Mouse (Mus musculus): ENCODE data around the gene Ikzf1. TPM values are rescaled to one million over a fixed set of nuclear protein-coding genes. Genes with fewer than 3 reads are reported as not detected.
A peak's percentile ranks its signal among the peaks of the same experiment; 100 is the strongest.

Ikzf1 gene
- total and polyA plus RNA-seq, 3 experiments = 60.5 to 214 (median 143) TPM

DNA sequence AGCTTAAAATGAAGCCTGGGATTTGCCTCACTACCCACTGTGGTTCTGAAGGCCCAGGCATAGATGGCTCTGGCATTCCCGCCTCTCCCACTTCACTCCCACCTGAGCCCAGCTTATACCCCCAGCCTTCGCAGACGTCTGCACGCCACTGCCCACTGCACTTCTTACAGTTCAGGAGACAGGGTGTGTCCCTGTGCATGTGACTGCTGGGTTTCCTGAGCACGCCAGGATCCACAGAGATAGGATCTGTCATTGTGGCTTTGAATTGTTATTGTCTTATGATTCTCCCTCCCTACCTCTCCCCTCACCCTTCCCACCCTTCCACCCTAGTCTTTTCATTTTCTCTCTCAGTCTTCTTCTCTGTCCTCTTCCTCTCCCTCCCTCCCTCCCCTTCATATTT is 34.9 kb downstream of the Ikzf1 start:
- Histone ChIP-seq H3K36me3 (replicated peaks) (peaks cover 92% of the 10 kb centered on the region), H3K27me3 (ENCODE audit: insufficient read depth, low read length) (no peaks in the 10 kb centered on the region), H3K4me3 (ENCODE audit: low read depth, low read length) (peak overlapping the region; percentile 60; the same call in 1 of the 2 replicates), H3K9me3 (replicated peaks) (no peaks in the 10 kb centered on the region), H3K4me1 (ENCODE audit: insufficient read depth, low read depth, low read length) (peaks cover 92% of the 10 kb centered on the region)
- ATAC-seq (ENCODE audit: extremely low read depth, insufficient number of reproducible peaks, low FRiP score, poor library complexity, severe bottlenecking) = peak; percentile 92
- DNase-seq (ENCODE audit: low spot score) = peak; percentile 34
- TF ChIP-seq GATA1 (IDR thresholded peaks at IDR 0.05; ENCODE audit: borderline replicate concordance, low read length) (no peak), TAL1 (conservative IDR thresholded peaks at IDR 0.05; ENCODE audit: low read depth, low read length) (no peak), CTCF (IDR thresholded peaks at IDR 0.05; ENCODE audit: low read depth, low read length) (no peak), GATA2 (IDR thresholded peaks at IDR 0.05; ENCODE audit: borderline replicate concordance, low read depth, low read length) (no peak), POLR2AphosphoS5 (IDR thresholded peaks at IDR 0.05; ENCODE audit: insufficient replicate concordance, low read depth, low read length) (no peak)

DNA sequence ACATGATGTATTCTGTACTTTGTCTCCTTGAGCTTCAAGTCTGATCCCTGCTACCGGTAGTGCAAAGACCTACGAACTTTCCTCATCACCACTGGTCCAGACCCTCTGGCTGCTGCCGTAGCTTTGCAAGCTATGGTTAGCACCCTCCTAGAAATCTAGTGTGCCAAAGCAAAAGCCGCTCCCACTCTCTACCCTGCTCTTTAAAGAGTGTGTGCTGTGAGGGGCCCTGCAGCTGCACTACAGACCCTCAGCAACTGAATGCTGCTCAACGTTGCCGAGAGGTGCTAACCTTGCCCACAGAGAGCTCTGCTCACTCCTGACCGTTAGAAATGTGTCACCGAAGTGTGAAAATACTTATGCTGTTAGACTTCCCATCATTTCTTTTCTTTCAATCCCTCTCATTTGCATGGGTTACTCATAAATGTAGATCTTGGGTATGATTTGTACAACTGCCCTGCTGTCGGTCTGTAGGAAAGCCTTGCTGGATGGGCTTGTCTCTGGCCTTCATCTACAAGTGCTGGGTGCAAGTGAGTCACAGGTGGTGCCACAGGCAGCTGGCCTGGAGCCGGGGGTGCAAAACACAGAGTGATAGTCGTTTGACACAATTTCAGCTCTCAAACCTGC is 40.6 kb downstream of the Ikzf1 start:
- no peak for TF ChIP-seq GATA2 (IDR thresholded peaks at IDR 0.05; ENCODE audit: borderline replicate concordance, low read depth, low read length)
- TF ChIP-seq GATA1 (IDR thresholded peaks at IDR 0.05; ENCODE audit: borderline replicate concordance, low read length) = no peak
- no peak for TF ChIP-seq CTCF (IDR thresholded peaks at IDR 0.05; ENCODE audit: low read depth, low read length)
- no peak for TF ChIP-seq TAL1 (conservative IDR thresholded peaks at IDR 0.05; ENCODE audit: low read depth, low read length)
- TF ChIP-seq POLR2AphosphoS5 (IDR thresholded peaks at IDR 0.05; ENCODE audit: insufficient replicate concordance, low read depth, low read length) = no peak
- DNase-seq (ENCODE audit: low spot score) (no peak), ATAC-seq (ENCODE audit: extremely low read depth, insufficient number of reproducible peaks, low FRiP score, poor library complexity, severe bottlenecking) (no peak)
- Histone ChIP-seq H3K36me3 (replicated peaks) (peaks cover 89% of the 10 kb centered on the region), H3K4me3 (ENCODE audit: low read depth, low read length) (peak overlapping the region; percentile 36; the same call in 1 of the 2 replicates), H3K9me3 (replicated peaks) (no peaks in the 10 kb centered on the region), H3K4me1 (ENCODE audit: insufficient read depth, low read depth, low read length) (peaks cover 92% of the 10 kb centered on the region), H3K27me3 (ENCODE audit: insufficient read depth, low read length) (no peaks in the 10 kb centered on the region)

DNA sequence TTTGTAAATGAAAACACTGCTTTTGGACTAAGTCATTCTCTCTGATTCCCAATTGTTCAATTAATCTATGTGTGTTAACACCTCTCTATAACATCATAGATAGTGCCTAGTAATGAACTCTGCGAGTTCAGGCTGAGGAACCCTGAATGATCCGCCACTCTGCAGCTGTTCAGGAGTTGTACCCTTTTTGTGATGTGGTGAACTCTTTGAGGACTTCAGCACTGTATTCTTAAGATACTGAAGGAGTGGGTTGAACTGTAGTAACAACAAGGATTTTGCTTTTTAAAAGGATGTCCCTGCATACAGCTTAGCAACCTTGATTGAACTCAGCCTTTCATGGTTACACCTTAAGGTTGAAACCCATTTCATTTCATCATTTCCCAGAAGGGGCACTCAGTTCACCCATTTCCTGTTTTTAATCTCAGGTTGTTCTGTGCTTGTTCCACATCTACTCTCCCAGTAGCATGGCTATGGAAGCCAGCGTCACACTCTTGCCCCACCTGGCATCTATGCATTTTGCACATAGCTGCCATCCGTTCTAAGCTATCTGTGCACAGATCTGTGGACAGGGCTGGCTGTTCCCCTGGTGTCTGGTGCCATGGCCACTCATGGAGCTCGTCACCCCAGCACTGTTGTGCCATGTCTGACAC is 41.2 kb downstream of the Ikzf1 start:
- no peak for TF ChIP-seq GATA2 (IDR thresholded peaks at IDR 0.05; ENCODE audit: borderline replicate concordance, low read depth, low read length)
- no peak for TF ChIP-seq GATA1 (IDR thresholded peaks at IDR 0.05; ENCODE audit: borderline replicate concordance, low read length)
- no peak for TF ChIP-seq POLR2AphosphoS5 (IDR thresholded peaks at IDR 0.05; ENCODE audit: insufficient replicate concordance, low read depth, low read length)
- TF ChIP-seq CTCF (IDR thresholded peaks at IDR 0.05; ENCODE audit: low read depth, low read length) = no peak
- TF ChIP-seq TAL1 (conservative IDR thresholded peaks at IDR 0.05; ENCODE audit: low read depth, low read length) = no peak
- no peaks in the 10 kb centered on the region for H3K27me3 ChIP-seq (ENCODE audit: insufficient read depth, low read length)
- peaks cover 89% of the 10 kb centered on the region for H3K36me3 ChIP-seq (replicated peaks)
- H3K4me1 ChIP-seq (ENCODE audit: insufficient read depth, low read depth, low read length) = peaks cover 92% of the 10 kb centered on the region
- ATAC-seq (ENCODE audit: extremely low read depth, insufficient number of reproducible peaks, low FRiP score, poor library complexity, severe bottlenecking) (no peak), DNase-seq (ENCODE audit: low spot score) (no peak)
- peak overlapping the region; percentile 43; the same call in 1 of the 2 replicates for H3K4me3 ChIP-seq (ENCODE audit: low read depth, low read length)
- no peaks in the 10 kb centered on the region for H3K9me3 ChIP-seq (replicated peaks)

DNA sequence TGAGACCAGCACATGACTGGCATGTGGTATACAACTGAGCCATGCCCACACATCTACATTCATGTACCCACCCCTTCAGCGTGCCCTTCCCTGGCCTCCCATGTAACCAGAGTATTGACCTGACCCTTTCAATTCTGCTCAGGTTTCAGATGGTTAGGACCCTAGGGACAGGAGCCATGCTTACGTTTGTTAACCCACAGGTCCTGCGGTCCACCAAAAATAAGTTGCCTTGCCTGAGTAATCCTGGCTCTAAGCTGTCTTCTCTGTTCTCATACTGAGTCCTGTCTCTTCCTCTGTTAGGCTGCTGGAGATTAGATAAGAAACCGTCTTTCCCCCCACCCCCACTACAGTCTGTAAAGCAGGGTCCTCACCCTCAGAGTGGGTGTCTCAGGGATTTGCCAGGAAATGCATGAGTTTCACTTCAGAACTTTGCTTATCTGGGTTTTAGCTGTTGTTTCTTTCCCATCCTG is 42.0 kb downstream of the Ikzf1 start:
- H3K4me3 ChIP-seq (ENCODE audit: low read depth, low read length) = no peak overlapping the region; the same call in 1 of the 2 replicates
- DNase-seq (ENCODE audit: low spot score) (peak; percentile 23), ATAC-seq (ENCODE audit: extremely low read depth, insufficient number of reproducible peaks, low FRiP score, poor library complexity, severe bottlenecking) (no peak)
- H3K4me1 ChIP-seq (ENCODE audit: insufficient read depth, low read depth, low read length) = peaks cover 95% of the 10 kb centered on the region
- H3K9me3 ChIP-seq (replicated peaks) = no peaks in the 10 kb centered on the region
- peaks cover 89% of the 10 kb centered on the region for H3K36me3 ChIP-seq (replicated peaks)
- no peaks in the 10 kb centered on the region for H3K27me3 ChIP-seq (ENCODE audit: insufficient read depth, low read length)
- peak; percentile 36; the same call in 1 of the 2 replicates for TF ChIP-seq TAL1 (conservative IDR thresholded peaks at IDR 0.05; ENCODE audit: low read depth, low read length)
- no peak for TF ChIP-seq GATA1 (IDR thresholded peaks at IDR 0.05; ENCODE audit: borderline replicate concordance, low read length)

DNA sequence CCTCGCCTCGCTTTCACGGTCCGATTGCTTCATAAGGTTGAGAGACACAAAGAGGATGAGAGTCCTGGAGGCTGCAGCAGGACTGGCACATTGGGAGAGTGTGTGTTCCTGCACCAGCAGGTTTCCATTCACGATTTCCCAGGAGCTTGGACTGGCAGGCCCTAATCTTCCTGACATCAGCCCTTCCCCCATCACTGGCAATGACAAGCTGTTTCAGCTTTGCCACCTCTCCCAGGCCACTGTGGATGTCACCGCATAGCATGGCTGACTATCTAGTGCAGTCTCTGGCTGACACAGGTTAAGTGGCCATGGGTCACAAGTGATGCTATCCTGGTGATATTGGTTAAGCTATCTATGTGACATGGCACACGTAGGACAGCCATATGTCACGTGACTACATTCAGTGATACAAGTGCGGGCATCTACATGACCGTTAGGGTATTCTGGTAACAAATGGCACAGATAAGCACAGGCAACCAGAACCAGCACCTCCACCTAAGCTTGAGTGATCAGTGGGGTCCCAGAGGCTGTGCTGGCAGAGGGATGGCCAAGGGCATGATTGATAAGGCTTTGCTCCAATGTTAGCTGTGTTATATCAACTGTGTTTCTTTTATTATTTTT is 43.2 kb downstream of the Ikzf1 start:
- Histone ChIP-seq H3K36me3 (replicated peaks) (peaks cover 89% of the 10 kb centered on the region), H3K9me3 (replicated peaks) (no peaks in the 10 kb centered on the region), H3K27me3 (ENCODE audit: insufficient read depth, low read length) (no peaks in the 10 kb centered on the region), H3K4me1 (ENCODE audit: insufficient read depth, low read depth, low read length) (peaks cover 97% of the 10 kb centered on the region), H3K4me3 (ENCODE audit: low read depth, low read length) (peak overlapping the region; percentile 31; the same call in 1 of the 2 replicates)
- TF ChIP-seq TAL1 (conservative IDR thresholded peaks at IDR 0.05; ENCODE audit: low read depth, low read length) = 0 out of 2 replicates have a peak, but pooled peaks have one; percentile 16
- TF ChIP-seq CTCF (IDR thresholded peaks at IDR 0.05; ENCODE audit: low read depth, low read length) = no peak
- TF ChIP-seq GATA1 (IDR thresholded peaks at IDR 0.05; ENCODE audit: borderline replicate concordance, low read length) = no peak
- no peak for TF ChIP-seq POLR2AphosphoS5 (IDR thresholded peaks at IDR 0.05; ENCODE audit: insufficient replicate concordance, low read depth, low read length)
- TF ChIP-seq GATA2 (IDR thresholded peaks at IDR 0.05; ENCODE audit: borderline replicate concordance, low read depth, low read length) = no peak
- no peak for ATAC-seq (ENCODE audit: extremely low read depth, insufficient number of reproducible peaks, low FRiP score, poor library complexity, severe bottlenecking)
- no peak for DNase-seq (ENCODE audit: low spot score)

DNA sequence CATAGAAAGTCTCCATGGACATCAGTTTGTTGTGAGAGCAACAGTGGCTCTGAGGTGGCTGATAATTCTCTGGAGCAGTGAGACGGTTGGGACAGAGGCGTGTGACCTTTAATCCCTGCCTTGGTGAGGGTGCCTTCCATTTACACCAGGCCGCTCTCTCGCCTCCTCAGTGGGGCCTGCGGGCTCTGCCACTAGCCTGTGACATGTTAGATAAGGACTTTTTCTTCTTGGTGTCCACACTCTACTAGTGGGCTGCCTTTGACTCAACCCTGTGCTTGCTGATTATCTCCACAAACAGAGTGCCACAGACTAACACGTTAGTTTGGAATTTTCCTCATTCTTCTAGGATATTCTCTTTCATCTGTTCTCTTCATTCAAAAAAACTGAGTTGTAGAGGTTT is 44.4 kb downstream of the Ikzf1 start:
- TF ChIP-seq GATA2 (IDR thresholded peaks at IDR 0.05; ENCODE audit: borderline replicate concordance, low read depth, low read length) (no peak), POLR2AphosphoS5 (IDR thresholded peaks at IDR 0.05; ENCODE audit: insufficient replicate concordance, low read depth, low read length) (no peak), GATA1 (IDR thresholded peaks at IDR 0.05; ENCODE audit: borderline replicate concordance, low read length) (no peak), TAL1 (conservative IDR thresholded peaks at IDR 0.05; ENCODE audit: low read depth, low read length) (peak; percentile 93), CTCF (IDR thresholded peaks at IDR 0.05; ENCODE audit: low read depth, low read length) (no peak)
- Histone ChIP-seq H3K4me3 (ENCODE audit: low read depth, low read length) (no peak overlapping the region), H3K4me1 (ENCODE audit: insufficient read depth, low read depth, low read length) (peaks cover 98% of the 10 kb centered on the region), H3K36me3 (replicated peaks) (peaks cover 90% of the 10 kb centered on the region), H3K9me3 (replicated peaks) (no peaks in the 10 kb centered on the region), H3K27me3 (ENCODE audit: insufficient read depth, low read length) (no peaks in the 10 kb centered on the region)
- DNase-seq (ENCODE audit: low spot score) (peak; percentile 62), ATAC-seq (ENCODE audit: extremely low read depth, insufficient number of reproducible peaks, low FRiP score, poor library complexity, severe bottlenecking) (peak; percentile 86)
